Mouse (Mus musculus): ENCODE measurements at regions not wholly inside any gene's neighbourhood (a gene's known extent, or its start where the extent isn't known, plus 50 kb on each side); places are given as distances from the start of the nearest gene placed in this dataset.

DNA sequence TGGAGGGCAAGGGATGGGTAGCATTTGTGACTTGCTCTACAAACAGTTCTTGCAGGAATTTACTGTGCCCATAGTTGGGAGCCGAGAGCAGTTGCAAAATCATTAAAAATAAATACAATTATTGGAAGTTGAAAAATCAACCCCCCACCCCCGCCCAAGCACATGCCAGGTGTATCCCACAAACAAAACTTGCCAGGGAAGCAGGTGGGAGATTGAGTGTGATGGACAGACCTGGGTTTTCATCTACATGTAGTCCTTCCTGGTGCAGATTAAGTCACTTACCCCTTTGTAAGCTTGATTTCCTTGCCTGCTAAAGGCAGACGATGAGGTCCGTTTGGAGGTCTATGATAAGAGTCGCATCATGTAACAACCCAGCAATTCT, 280.3 kb downstream of the Insig2 start:
- DNase-seq = no peak

DNA sequence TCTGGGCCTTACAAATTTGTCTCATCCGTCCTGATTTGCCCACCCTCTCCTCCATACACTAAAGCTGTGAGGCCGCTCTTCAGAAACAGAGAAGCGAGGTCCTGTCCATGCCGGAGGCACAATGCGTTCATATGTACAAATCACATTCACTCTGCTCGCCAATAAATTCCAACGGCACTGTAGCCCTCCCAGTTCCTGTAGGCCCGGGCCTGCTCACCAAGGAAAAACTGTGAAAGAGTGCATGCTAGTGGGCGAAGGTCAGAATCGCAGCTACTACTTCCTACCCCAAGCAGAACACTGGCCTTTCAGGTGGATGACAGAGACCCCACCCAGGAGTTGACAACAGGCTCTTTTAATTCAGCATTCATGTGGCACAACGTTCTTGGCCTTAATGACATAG, 278.7 kb downstream of the Insig2 start:
- DNase-seq = no peak

- DNase-seq = no peak
Measured at GRCm38 (mm10) chr1:121074569-121074968, 257.8 kb downstream of the Insig2 start.

GRCm38 (mm10) chr1:121082839-121083238, 249.6 kb downstream of the Insig2 start:
- DNase-seq = no peak

DNA sequence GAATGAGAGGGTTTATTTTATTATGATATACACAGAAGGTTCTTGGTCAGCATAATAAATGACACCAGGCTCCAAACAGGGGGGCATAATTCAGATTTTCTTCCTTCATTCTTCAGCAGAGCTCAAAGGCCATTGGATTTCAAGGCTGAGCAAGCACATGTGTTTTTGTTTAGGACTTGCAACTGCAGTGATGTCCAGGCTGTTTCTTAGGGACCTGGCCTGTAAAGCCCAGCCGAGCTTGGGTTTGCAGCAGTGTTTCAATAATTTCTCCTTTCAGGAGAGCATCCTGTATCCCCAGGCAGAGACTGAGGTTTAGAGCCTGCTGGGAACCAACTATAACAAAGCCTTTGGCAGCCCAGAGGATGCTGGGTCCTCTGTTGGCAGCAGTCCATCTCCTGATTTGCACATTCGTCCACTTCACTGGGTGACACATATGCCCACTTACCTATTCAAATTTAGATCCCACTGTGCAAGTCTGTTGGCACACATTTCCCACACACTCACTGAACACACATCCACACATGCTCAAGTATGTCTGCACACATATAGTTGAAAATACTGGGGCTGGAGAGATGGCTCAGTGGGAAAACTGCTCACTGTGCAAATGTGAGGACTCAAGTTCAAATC, 247.2 kb downstream of the Insig2 start:
- DNase-seq = no peak

DNA sequence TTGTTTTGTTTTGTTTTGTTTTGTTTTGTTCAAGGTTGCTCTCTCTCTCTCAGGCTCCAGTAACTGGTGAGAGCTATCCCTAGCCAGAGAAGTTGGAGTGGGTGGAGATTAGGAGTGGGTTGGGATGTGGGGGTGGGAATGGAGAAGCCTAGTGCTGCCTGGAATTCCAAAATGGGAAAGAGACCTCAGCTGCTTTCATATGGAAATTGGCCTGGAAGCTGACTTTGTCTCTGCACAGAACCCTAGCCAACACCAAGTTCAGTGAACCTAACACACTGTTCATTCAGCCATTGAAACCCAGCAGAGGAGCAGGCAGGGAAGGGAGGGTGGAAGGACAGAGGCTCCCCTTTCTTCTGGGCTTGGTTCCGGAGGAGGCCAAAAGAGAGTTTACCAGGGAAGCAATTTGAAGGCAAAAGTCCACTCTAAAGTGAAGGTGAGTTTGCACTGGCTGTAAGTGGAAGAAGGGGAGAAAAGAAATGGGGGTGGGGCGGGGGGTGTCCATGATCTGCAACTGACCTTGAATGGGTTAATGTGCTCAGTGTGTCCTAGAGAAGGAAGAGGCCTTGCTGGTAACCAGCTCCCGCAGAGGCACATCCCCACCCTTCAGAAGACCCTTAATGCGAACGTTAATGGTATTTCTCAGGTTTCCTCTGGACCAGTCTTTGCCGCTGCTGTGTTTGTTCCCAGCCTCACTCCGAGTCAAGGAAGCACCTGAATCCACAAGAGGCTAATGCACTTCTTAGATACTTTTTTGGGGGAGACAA, 245.1 kb downstream of the Insig2 start:
- peak; percentile 47 for DNase-seq

DNA sequence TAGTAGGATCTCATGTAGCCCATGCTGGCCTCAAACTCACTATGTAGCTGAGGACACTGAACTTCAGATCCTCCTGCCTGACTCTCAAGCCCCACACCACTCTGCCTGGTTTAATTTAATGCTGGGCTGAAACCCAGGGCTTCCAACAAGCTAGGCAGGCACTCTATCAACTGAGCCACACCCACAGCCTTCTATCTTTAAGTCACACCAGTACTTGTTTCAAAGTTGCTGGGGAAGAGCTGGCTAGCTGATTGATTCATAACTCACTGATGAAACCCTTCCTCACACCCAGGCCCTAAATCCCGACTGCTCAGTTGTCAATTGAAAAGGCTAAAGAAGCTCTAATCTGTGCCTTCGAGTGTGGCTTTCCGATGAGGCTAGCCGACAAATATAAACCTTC, 241.8 kb downstream of the Insig2 start:
- no peak for DNase-seq

DNA sequence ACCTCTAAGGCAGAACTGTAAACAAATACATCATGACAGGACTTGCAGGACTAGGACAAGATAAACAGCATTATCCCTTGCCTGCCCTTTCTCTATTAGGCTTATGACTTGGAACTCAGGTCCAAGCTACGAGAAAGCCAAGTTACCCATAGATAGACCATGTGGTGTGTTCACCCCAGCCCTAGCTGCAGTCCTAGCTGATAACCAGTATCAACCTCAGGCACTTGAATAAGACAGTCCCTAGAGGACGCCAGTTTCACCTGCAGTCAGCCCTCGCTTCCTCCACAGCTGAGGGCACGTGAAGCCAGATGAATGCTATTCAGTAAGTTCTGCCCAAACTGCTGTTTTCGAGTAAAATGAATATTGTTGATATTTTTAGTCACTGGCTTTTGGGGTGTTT, 239.5 kb downstream of the Insig2 start:
- DNase-seq = no peak

GRCm38 (mm10) chr1:121096551-121097550, 235.5 kb downstream of the Insig2 start:
- DNase-seq = peak; percentile 23

DNA sequence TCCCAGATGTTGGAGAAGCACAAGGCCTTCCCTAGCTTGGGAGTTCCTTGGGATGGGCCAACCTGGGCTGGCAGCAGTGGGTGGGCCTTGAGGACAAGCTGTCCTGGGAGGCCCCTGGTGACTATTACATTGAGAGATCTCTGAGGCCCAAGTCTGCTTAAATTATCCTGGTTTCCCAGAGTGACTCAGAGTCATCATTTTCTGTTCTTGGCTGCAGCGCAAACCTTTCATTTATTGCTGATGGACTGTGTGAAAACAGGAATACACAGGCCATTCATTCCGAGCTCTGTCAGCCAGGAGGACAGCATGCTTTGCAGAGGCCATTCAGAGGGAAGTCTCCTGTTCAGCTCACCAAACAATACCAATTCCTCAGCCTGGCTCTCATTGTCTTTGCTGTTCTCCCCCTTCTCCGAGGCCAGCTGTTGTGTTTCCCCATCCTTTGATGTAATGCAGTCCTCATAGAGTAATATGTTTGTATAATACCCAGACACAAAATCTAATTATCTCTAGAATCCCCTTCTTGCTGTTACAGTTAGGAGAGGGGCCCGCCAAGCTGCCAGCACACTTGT, 220.5 kb downstream of the Insig2 start:
- DNase-seq = no peak

GRCm38 (mm10) chr1:121112464-121112863, 219.9 kb downstream of the Insig2 start:
- no peak for DNase-seq

GRCm38 (mm10) chr1:121116626-121117025, 215.8 kb downstream of the Insig2 start:
- no peak for DNase-seq

DNA sequence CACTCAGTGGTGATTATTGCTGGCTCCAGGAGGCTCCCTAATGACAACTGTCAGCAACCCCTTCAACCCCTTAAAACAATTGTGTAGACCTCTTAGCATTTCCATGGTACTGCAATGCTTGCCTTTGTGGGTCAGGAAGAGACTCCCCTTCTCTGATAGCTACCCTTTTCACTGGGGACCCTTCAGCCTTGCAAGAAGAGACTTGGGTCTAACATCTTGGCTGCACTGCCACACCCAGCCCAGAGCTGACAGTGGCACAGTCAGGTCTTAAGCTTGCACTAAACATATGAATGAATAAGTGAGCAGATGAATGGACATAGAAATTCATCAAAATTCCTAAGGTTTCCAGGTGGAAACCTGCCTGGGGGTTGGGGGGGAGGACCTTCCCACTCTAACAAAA, 209.0 kb downstream of the Insig2 start:
- no peak for DNase-seq

- no peak for DNase-seq
Measured at GRCm38 (mm10) chr1:121136284-121136683, 196.1 kb downstream of the Insig2 start.

GRCm38 (mm10) chr1:121136846-121137245, 195.5 kb downstream of the Insig2 start:
- no peak for DNase-seq

- DNase-seq = no peak
Measured at GRCm38 (mm10) chr1:121144981-121145380, 187.4 kb downstream of the Insig2 start.

DNA sequence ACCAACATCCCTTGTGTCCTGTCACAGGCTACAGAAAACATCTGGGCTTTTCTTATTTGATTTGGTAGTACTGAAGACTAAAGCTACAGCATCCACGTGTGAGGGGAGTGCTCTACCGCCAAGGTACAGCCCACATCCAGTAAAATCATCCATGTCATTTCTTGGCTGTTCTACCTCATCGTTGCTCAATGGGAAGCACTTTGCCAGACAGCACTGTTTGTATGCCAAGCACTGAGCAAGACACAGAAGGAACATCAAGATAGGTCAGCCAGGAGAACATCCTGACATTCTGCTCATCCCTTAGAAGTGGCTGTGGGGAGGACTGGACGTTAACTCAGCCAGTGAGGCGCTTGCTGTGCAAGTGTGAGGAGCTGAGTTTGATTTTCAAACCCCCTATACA, 178.9 kb downstream of the Insig2 start:
- DNase-seq = no peak

GRCm38 (mm10) chr1:121154616-121155015, 177.8 kb downstream of the Insig2 start:
- no peak for DNase-seq

DNA sequence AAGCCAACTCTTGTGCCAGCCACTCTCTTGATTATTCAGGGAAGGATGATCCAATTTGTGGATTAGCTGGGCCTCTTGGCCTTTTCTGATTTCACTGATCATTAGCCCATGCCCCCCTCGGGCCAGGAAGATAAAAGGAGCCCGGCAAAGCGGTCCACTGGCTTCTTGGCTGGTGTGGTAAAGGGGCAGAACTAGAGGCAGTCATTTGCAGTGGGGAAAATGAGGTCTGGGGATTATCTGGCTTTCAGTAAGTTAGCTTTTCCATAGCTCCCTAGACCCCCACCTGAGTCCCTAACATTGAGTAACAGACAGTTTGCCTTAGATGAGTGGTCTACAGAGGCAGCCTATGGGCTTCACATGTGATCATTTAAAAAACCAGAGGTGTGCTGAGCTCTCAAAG, 163.7 kb downstream of the Insig2 start:
- no peak for DNase-seq

DNA sequence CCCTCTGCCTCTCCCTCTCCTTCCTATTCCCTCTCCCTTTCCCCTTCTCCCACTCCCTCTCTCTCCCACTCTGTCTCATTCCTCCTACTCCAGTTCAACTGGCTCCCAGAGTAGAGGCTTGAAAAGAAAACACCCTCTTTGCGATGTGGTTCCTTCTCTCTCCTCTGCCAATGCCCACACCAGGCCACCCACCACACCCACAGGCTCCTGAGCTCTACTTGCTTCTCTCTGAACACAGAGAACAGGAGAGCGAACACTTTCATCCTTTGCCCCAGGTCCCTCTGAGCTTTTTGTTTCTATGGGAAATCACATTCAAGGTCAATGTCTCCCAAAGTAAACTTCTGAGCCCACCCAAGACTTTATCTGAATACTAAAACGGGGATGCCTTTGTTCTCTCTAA, 155.8 kb downstream of the Insig2 start:
- no peak for DNase-seq

GRCm38 (mm10) chr1:121177136-121177907, 155.1 kb downstream of the Insig2 start:
- DNase-seq = no peak

GRCm38 (mm10) chr1:121177908-121178311, 154.5 kb downstream of the Insig2 start:
- no peak for DNase-seq
